Mouse (Mus musculus): ENCODE results near the gene Alkbh2.

GRCm38 (mm10) chr5:114130211-114130605, 2.2 kb upstream of the Alkbh2 start, which contains the start of gene Ung:
- TF ChIP-seq CTCF (IDR thresholded peaks at IDR 0.05; ENCODE audit: insufficient read depth, low read length) (no peak), POLR2A (IDR thresholded peaks at IDR 0.05; ENCODE audit: borderline replicate concordance, extremely low read depth, low read depth, low read length) (no peak)

Data from lung, adult 2 months (tissue).